Mouse (Mus musculus) intestine, embryonic 16.5 days (tissue): Measurements from ENCODE around the gene Treh. TPM values are rescaled to one million over a fixed set of nuclear protein-coding genes. Genes with fewer than 3 reads are reported as not detected.

Source experiments
- ATAC-seq: fragments of 200-750 bp; cut with Nextera tagmentation; 2 replicates; pipeline ENCODE4 v1.8.0; 2017; ENCODE audit warnings: moderate TSS enrichment, moderate library complexity
- H3K27ac ChIP-seq: fragments of 300-500 bp; sonication (generic); 2 replicates; pipeline ENCODE4 v1.5.1; 2014; ENCODE audit warnings: mild to moderate bottlenecking, low read length
- H3K27me3 ChIP-seq: fragments of 300-500 bp; sonication (generic); replicated peaks from 2 replicates; pipeline ENCODE4 v1.6.1; 2014; ENCODE audit warnings: low read length, control low read depth, mixed read lengths; ENCODE audit not compliant: control insufficient read depth, insufficient read depth
- H3K36me3 ChIP-seq: fragments of 300-500 bp; sonication (generic); 2 replicates; pipeline ENCODE4 v1.6.1; 2014; ENCODE audit warnings: low read length, control low read depth; ENCODE audit not compliant: control insufficient read depth, insufficient read depth
- H3K4me1 ChIP-seq: fragments of 300-500 bp; sonication (generic); 2 replicates; pipeline ENCODE4 v1.6.1; 2014; ENCODE audit warnings: low read length, control low read depth, mixed read lengths; ENCODE audit not compliant: control insufficient read depth, insufficient read depth
- H3K4me2 ChIP-seq: fragments of 300-500 bp; sonication (generic); 2 replicates; pipeline ENCODE4 v1.6.1; 2014; ENCODE audit warnings: low read depth, low read length, control low read depth
- H3K4me3 ChIP-seq: fragments of 300-500 bp; sonication (generic); 2 replicates; pipeline ENCODE4 v1.5.1; 2014; ENCODE audit warnings: mild to moderate bottlenecking, low read length
- H3K9ac ChIP-seq: fragments of 300-500 bp; sonication (generic); 2 replicates; pipeline ENCODE4 v1.6.1; 2014; ENCODE audit warnings: low read depth, low read length
- H3K9me3 ChIP-seq: fragments of 300-500 bp; sonication (generic); 2 replicates; pipeline ENCODE4 v1.6.1; 2016; ENCODE audit warnings: low read length, control low read depth; ENCODE audit not compliant: control insufficient read depth
- WGBS: fragments of 180-500 bp; shearing (Covaris S2); extraction: QIAGEN DNeasy Blood & Tissue Kit; methylation state at CpG from one replicate; pipeline ENCODE4 v1.1.7; 2014; 5-methylcytosine and 5-hydroxymethylcytosine counted together
- polyA plus RNA-seq: library from polyadenylated mRNA; unstranded; fragments of >200 nt; fragmentation: Nextera tagmentation; extraction: Ambion mirVana; gene quantifications from 2 replicates; pipeline ENCODE4 v1.2.1, GENCODE M21; 2015

Treh gene
- polyA plus RNA-seq, 1 experiment from 2014 or later, result 0.09 TPM

GRCm38 (mm10) chr9:44733671-44734523, 60.9 kb downstream of the Treh start:
- peaks cover 22% of the 10 kb centered on the region for H3K4me1 ChIP-seq

GRCm38 (mm10) chr9:44734524-44735494, 61.8 kb downstream of the Treh start, which contains the start of gene Phldb1:
Gene Phldb1 (minus strand): TSS chr9:44735198.
- Histone ChIP-seq H3K27ac (peak within 1 kb of the TSS; percentile 59), H3K4me1 (peaks cover 22% of the 10 kb centered on the region), H3K9me3 (peaks cover 9% of the 10 kb centered on the region; the same call in 1 of the 2 replicates), H3K36me3 (no peaks in the 10 kb centered on the region), H3K4me3 (peak within 1 kb of the TSS; percentile 64), H3K4me2 (peak within 1 kb of the TSS; percentile 95), H3K9ac (peak within 1 kb of the TSS; percentile 73), H3K27me3 (peaks cover 7% of the 10 kb centered on the region; the same call in 1 of the 2 replicates)
- WGBS, result under 1% methylated on average over 45 of the region's 47 CpGs
- ATAC-seq, result peak; percentile 78

More at GRCm38 (mm10) chr9:44733671-44734523, 60.9 kb downstream of the Treh start:
- Histone ChIP-seq H3K9ac (peak overlapping the region; percentile 73), H3K4me2 (peak overlapping the region; percentile 95), H3K36me3 (no peaks in the 10 kb centered on the region), H3K27ac (peak overlapping the region; percentile 59), H3K4me3 (peak overlapping the region; percentile 64), H3K27me3 (peaks cover 9% of the 10 kb centered on the region; the same call in 1 of the 2 replicates), H3K9me3 (peaks cover 3% of the 10 kb centered on the region; the same call in 1 of the 2 replicates)
- WGBS, result 1% methylated on average over 79 of the region's 79 CpGs
- peak; percentile 41; the same call in 1 of the 2 replicates for ATAC-seq

- Histone ChIP-seq H3K9ac (no peak overlapping the region), H3K27ac (no peak overlapping the region), H3K27me3 (peaks cover 7% of the 10 kb centered on the region; the same call in 1 of the 2 replicates), H3K4me2 (no peak overlapping the region), H3K4me3 (no peak overlapping the region), H3K9me3 (peaks cover 9% of the 10 kb centered on the region; the same call in 1 of the 2 replicates), H3K4me1 (peaks cover 22% of the 10 kb centered on the region), H3K36me3 (no peaks in the 10 kb centered on the region)
- no peak for ATAC-seq
- WGBS, result 71% methylated on average over 6 of the region's 6 CpGs
Measured at GRCm38 (mm10) chr9:44735886-44736285, 62.9 kb downstream of the Treh start.

Other genes with a start within 250 kb of the Treh start
- gene Foxr1, start 232.1 kb upstream of the Treh start, polyA plus RNA-seq, result not detected in 2 replicates
- gene Upk2, start 218.3 kb upstream of the Treh start, polyA plus RNA-seq, result 0.61 and 0.80 TPM in 2 replicates
- gene Bcl9l, start 190.4 kb upstream of the Treh start, polyA plus RNA-seq, result 5.1 and 5.9 TPM in 2 replicates
- gene Cxcr5, start 111.4 kb upstream of the Treh start, polyA plus RNA-seq, result 1.1 TPM in 2 replicates
- 8.1 and 9.8 TPM in 2 replicates for gene Ddx6, start 68.3 kb upstream of the Treh start, polyA plus RNA-seq
- 12.9 and 14.4 TPM in 2 replicates for gene Phldb1, start 62.0 kb downstream of the Treh start, polyA plus RNA-seq
- 187 and 196 TPM in 2 replicates for gene Arcn1, start 94.6 kb downstream of the Treh start, polyA plus RNA-seq
- gene Ift46, start 94.7 kb downstream of the Treh start, polyA plus RNA-seq, result 68.1 and 71.4 TPM in 2 replicates
- gene Tmem25, start 126.1 kb downstream of the Treh start, polyA plus RNA-seq, result 5.9 and 7.0 TPM in 2 replicates
- 3.5 and 5.8 TPM in 2 replicates for gene Ttc36, start 129.8 kb downstream of the Treh start, polyA plus RNA-seq
- gene Kmt2a, start 208.1 kb downstream of the Treh start, polyA plus RNA-seq, result 5.3 and 7.7 TPM in 2 replicates
- 937 and 949 TPM in 2 replicates for gene Atp5l, start 247.5 kb downstream of the Treh start, polyA plus RNA-seq